Mouse (Mus musculus) c-Kit-positive CD71-negative TER-119-negative erythroid progenitor cells, embryonic 14.5 days (primary cell): Measurements from ENCODE around the gene 9130023H24Rik.

Experiments used
- DNase-seq: peaks from one replicate; pipeline ENCODE4 v3.0.0-alpha.2; 2013; ENCODE audit warnings: low read depth

Gene 9130023H24Rik

DNA sequence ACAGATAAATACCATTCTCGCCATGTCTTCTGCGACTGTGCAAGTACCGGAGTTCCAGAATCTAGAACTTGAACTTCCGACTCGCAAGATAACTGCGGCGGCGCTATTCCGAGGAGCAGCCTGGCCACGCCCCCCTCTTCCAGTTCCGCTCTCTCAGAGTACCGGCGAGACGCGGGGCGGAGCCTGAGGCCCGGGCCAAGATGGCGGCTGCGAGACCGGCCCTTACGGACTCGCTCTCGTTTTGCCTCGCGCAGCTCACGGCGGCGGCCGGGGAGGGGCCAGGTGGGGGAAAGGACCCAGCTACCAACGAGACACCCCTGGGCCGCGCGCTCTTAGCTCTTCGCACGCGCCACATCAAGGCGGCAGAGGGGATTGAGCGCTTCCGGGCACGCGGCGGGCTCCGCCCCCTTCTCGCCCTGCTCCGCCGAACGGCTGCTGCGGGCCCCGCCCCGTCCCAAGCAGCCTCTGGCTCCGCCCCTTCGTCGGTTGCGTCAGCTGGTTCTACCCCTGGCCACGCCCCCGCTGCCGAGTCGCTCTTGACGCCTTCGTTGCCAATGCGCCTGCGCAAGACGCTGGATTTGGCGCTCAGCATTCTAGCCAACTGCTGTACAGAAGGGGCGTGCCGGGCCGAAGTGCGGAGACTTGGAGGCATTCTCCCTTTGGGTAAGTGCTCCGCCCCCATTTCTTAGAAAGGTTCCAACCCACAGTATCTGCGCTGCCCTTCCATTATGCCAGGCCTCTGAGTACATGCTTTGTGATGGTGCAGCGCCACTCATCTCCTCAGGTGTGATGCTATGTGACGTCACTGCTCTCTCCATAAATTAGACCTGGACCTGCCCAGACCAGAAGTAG, at the start of gene 9130023H24Rik:
TSS of gene 9130023H24Rik (minus strand) at position 105 of the 852 bp plus-strand sequence.
- DNase-seq = peak; percentile 100

DNA sequence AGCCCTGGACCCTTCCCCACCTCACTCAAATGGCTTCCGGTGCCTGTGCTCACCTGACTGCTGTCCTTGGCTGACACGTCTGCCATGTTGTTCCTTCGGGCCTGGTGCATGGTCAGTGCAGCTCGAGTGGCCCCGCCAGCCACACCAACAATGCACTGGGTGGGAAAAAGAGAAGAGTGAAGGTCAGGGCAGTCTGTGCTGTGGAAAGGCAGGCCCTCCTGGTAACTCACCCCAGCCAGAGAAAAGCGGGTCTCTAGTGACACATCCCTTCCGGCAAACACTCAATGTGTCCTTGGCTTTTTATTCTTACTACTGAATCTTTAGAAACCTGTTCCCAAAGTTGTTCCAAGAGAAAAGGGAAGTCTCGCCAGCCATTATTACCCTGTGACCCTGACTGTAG, 47.2 kb upstream of the 9130023H24Rik start:
- DNase-seq = no peak

DNA sequence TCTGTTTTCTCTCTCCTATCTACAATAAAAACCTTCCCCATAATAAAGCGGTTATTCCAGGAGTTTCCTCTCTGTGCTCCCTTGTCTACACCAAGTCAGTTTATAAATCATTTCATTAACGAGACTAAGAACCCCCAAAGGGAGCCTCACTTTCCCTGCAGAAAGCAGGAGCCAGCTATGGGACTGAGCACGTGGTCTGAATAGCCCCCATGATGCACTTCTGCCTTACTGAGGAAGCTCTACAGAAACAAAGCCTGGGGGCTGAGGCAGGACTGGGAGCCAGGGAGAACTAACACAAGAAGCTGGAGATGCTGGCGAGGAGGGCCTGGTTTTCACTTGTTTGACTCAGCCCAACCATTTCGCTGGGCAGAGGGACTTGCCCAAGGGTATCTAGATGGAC, 46.2 kb upstream of the 9130023H24Rik start:
- no peak for DNase-seq

DNA sequence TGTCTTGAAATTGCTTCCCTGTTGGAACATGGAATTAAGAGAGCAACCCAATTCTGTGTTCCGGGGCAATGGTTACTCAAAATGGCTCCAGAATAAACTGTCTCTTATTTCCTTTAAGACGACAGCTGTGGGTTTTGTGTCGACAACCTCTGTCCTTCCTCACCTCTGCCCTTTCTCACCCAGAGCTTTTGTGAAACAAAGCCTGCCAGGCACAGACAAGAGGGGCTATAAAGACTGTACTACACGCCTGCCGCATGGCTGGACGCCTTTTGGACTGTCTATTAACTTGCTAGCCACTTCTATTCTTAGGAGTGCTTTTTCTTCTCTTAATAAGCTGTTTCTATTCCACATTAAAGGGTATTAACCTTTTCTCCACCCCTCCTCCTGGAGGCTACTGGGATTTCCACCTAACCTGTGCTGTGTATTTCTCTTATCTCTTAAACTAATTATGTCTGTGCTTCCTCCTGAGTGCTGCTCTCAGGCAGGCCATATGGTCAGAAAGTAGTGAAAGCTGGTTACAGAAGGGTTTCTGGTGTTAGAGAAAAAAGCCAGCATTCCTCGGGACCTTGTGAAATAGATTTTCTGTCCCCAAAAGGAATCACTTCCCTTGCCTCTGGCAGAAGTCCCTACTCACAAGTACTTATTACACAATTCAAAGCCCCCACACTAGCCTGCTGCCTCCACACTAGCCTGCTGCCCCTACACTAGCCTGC, 44.9 kb upstream of the 9130023H24Rik start:
- DNase-seq = no peak

DNA sequence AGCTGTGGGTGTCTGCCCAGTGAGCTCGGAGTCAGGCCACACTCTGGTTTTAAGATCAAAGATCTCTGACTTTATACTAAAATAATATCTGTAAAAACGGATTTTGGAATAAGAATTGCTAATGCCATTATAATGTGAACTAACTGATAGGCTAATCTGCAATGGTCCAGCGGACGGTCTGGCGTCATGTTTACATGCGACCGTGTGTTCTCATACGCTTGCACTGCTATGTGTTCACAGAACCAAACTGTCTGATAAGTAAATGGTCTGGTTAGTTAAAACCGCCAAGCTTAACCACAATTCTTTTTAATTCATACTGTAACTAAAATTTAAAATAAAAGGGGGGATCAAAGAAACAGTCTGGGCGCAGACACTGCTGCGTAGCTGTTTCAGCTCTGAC, 43.9 kb upstream of the 9130023H24Rik start:
- DNase-seq = no peak

DNA sequence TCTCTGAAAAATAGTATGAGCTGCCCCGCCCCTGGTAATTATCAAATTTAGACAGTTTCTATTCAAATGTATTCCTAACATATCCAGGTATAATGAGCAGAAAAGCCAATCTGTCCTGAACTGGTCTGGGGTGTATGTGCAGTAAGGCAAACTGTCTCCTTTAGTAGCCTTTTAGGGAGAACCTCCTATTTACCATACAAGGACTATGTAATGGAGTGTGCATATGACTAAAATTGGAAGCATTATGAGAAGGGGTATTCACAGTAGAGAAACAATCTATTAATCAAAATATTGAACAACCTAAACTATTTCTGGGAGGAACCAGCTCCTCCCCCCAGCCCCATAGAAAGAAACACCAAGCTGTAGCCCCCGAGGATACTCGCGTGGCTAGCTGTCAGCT, 41.9 kb upstream of the 9130023H24Rik start:
- DNase-seq = no peak

DNA sequence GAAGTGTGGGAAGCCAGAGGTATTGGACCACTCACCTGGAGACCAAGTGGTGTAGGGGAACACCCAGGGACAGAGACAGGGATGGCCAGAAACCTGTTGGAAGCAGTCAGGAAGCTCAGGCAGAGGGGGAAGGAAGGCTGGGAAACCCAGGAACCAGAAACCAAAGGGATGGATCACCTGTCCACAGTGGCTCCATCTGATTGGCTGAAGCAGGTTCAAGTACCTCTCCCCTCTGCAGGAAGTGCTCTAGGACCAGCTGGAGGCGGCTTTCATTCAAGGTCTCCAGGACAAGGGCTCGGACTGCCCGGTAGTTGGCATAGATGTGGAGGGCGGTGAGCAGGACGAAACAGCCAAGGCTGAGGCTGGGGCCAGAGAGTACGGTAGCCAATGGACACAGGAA, 38.2 kb upstream of the 9130023H24Rik start:
- DNase-seq = no peak

DNA sequence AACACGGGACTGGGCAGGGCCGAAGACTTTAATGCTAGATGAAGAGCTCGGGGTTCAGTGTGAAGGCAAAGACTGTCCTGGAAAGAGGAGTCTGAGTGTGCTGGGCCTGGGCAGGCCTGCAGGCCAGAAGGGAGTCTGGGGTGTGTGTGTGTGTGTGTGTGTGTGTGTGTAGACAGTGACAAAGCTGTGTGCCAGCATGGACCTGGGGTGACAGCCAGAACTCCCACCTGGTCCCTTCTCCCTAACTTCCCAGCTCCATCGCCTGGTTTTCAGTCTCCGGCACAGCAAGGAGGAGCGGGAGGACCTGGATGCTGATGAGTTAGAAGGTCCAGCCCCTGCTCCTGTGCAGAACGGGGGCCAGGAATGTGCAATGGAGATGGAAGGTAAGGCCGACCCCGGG, 33.7 kb upstream of the 9130023H24Rik start:
- DNase-seq = no peak

DNA sequence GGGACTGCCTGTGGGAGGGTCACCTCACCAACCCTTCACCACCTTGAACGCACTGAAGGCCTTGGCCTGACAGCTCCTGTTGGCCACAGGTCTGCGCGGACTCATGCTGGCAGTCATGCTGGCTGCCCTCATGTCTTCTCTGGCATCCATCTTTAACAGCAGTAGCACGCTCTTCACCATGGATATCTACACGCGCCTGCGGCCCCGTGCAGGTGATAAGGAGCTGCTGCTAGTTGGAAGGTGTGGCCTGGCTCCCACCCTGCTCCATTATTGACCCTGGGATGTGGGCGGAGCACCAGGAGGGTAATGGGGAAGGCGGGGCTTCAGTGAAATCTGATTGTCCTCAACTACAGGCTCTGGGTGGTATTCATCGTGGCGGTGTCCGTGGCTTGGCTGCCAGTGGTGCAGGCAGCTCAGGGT, 32.6 kb upstream of the 9130023H24Rik start:
- DNase-seq = no peak

DNA sequence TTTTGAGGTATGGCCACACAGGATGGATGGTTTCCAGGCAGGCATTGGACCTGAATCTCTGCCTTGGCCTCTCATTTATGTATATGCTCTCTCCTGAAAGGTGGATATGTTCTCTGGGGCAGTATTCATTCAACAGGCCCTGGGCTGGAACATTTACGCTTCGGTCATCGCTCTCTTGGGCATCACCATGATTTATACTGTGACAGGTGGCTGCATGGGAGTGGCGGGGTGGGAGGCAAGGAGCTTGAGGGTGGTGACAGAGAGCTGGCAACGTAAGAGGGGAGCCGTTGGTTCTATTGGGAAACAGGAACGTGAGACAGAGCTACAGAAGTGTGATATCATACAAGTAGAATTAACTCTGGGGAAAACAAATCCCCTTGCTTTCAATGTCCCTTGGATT, 30.0 kb upstream of the 9130023H24Rik start:
- DNase-seq = no peak

DNA sequence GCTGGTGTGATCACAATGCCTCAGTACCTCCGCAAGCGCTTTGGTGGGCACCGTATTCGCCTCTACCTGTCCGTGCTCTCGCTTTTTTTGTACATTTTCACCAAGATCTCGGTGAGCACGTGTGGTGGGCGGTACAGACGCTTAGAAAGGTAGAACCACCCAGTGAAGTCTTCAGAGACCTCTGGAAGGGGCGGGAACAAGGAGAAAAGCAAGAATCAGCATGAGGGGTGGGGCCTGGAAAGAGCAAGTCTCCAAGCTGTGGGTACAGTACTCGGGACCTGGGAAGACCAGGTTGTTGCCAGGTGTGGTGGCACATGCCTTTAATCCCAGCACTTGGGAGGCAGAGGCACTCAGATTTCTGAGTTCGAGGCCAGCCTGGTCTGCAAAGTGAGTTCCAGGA, 29.6 kb upstream of the 9130023H24Rik start:
- DNase-seq = no peak

DNA sequence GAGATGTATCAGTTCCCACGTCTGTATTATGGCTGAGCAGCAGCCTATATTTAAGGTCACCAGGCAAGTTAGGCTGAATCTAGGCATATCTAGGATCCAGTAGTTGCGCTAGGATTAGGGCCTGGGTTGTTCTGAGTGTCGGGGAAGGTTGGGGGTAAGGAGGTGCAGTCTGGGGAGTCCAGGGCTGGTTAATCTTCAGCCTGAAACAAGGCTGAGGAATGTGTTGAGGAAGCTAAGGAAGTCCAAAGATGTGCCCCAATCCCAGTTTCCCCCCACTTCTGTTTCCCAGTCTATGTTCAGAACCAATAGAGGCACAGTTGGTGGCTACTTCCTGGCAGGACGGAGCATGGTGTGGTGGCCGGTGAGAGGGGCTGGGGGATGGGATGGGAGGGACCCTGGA, 28.2 kb upstream of the 9130023H24Rik start:
- no peak for DNase-seq

DNA sequence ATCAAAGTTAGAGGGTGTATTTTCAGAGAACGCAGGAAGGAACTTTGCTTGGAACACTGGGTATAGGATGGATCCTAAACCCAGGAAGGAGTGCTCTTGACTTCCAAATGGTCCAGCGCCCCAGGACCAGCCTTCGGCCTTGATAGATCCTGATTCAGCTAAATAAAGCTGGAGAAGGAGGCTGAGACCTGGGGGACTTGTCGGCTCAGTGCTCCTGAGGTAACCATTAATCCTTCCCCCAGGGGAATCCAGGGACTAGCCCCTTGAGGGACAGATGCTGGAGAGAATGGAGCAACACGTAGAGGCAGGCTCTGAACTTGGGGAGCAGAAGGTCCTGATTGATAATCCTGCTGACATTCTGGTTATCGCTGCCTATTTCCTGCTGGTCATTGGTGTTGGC, 27.6 kb upstream of the 9130023H24Rik start, which contains the start of gene Slc5a2:
TSS of gene Slc5a2 (plus strand) at position 247 of the 400 bp plus-strand sequence.
- DNase-seq = no peak

DNA sequence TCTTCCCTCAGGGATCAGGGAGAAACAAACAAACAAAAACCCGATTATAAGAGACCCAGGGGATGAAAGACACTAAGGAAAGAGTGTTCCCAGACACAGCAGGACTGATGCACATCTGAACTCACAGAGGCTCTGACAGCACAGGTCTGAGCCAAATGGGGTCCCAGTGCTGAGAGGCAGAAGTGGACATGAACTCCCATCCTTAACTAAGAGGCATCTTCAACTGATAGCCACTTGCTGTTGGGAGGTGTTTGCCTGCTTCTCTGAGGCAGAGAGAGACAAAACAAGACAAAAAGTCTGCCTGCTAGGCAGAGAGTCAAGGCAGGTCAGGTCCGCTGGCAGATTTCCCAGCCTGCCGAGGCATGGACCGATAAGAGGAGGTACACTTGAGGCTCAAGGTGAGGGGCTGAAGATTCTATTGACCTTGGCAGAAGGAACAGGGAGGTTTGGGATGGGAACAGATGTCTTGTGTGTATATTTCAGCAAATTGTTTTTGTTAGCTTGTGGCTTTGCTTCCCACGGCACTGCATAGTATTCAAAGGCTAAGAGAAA, 19.0 kb upstream of the 9130023H24Rik start:
- DNase-seq = no peak

DNA sequence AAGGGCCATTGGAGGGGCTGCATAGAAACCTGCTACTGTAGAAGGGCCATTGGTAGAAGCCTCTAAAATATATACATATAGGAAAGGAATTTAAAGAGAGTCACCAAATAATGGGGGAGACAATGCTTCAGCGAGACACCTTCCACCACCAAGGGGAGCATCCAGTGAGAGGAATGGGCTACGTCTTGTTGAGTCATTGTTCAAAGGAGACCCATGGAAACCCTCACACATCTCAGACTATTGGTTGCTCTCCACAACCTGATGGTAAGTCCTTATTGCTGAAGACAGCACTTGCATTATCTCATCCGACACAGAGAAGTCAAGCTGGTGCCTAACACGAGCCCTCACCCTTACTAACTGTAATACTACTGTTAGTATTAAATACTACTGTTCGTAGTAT, 17.9 kb upstream of the 9130023H24Rik start:
- DNase-seq = no peak

DNA sequence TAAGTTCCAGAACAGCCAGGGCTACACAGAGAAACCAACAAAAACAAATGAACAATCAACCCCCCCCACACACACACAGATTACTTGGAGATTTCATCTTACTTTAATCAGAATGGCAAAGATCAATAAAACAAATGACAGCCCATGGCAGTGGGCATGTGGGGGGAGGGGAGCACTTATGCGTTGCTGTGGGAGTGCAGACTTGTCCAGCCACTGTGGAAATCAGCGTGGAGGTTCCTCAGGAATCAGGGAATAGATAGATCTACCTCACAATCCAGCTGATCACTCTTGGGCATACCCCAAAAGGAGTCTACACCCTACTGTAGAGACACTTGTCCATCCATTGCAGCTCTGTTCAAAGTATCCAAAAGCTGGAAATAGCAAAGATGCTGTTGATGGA, 17.1 kb upstream of the 9130023H24Rik start:
- DNase-seq = no peak

DNA sequence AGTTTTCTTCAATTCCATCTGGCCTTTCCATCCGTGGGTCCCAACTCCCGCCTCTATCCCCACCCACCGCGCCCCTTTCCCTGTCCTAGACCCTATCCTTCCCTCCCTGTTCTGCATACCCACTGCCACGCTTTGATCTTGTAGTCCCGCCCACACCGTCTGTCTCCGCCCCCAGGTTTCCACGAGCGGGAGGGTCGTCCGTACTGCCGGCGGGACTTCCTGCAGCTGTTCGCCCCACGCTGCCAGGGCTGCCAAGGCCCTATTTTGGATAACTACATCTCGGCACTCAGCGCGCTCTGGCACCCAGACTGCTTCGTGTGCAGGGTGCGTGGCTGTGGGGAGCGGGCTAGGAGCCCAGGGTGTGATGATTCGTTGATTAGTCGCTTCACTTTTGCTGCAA, 14.8 kb upstream of the 9130023H24Rik start:
- no peak for DNase-seq

DNA sequence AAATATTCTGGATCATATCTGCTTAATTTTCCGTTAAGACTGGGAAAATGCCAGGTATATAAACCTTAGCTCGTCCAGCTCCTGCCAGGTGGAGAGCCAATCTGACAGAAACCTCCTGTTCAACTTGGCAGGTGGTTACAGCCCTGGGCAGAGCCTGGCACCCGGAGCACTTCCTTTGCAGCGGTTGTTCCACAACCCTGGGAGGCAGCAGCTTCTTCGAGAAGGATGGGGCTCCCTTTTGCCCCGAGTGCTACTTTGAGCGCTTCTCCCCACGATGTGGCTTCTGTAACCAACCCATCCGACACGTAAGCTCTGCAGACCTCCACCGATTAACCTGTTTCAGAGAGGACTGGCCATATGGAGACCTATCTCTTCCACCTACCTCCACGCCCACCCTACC, 14.1 kb upstream of the 9130023H24Rik start:
- no peak for DNase-seq

DNA sequence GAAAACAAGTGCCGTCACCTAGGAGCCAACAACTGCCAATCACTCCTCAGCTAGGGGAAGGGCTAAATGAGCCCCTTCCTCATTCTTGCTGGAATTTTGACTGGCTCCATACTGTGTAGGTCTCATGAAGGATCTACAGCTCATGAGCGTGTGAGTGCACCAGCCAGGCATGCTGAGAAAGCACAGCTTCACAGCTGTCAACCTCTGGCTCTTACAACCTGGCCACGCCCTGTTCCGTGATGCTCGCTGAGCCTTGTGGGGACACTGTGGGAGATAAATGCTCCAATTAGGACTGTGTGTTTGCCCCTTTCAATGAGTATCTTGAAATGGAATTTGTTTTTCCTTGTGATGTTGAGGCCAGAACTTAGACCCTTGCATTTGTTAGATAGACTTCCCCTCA, 12.2 kb upstream of the 9130023H24Rik start:
- DNase-seq = no peak

DNA sequence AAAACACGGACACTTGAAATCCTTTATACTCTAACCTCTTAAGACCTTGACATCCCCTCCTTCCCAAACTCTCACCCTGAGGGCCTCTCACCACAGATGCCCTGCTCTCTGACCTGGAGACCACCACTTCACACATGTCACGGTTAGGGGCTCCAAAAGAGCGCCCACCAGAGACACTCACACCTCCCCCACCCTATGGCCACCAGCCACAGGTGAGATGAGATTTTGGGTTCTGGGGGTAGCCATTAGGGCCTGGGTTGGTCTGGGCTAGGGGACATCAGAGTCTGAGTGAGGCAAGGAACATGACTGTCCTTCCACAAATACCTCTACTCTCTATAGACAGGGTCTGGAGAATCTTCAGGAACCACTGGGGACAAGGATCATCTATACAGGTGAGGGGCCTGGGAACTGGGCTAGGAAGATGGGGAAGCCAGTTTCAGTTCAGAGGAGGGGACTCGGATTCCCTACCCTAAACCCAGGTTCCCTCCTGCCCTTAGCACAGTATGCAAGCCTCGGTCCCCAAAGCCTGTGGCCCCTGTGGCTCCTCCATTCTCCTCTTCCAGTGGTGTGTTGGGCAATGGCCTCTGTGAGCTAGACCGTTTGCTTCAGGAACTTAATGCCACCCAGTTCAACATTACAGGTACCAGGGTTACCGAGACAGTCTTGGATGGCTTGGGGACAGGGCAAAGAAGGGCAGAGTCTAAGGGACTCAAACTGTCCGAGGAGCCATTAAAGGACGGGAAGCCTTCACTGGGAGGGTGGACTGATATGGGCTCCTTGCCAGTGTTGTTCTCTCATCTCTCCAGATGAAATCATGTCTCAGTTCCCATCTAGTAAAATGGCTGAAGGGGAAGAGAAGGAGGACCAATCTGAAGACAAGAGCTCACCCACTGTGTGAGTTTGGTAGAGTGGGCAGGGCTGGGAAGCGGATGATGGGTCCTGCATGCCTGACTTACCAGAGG, 10.5 kb upstream of the 9130023H24Rik start:
- no peak for DNase-seq

DNA sequence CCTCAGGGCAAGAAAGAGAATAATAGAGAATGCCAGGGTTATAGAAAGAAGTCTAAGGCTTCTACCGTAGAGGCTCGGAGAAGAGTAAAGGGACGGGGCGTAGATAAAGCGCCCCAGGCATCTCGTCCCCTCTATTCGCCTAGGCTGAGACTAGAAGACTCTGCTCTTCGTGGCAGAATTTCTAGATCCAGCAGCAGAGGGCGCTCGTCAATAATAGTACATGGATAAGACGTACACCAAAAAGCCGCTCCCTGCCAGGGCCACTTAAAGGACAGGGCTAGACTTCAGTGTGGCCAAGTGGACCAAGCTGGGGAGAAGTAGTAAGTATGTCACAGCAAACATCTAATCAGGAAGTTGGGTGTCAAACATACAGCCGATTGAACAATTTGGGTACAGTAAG, 9.6 kb upstream of the 9130023H24Rik start:
- peak; percentile 70 for DNase-seq
